Mouse (Mus musculus) limb, embryonic 14.5 days (tissue): ENCODE measurements around the gene Foxred1. TPM values are rescaled to one million over a fixed set of nuclear protein-coding genes. Genes with fewer than 3 reads are reported as not detected.

Experiments used
- ATAC-seq: fragments of 200-750 bp; cut with Nextera tagmentation; 2 replicates; pipeline ENCODE4 v1.8.0; 2017; ENCODE audit warnings: low read depth, moderate number of reproducible peaks, moderate TSS enrichment; ENCODE audit not compliant: low FRiP score
- DNase-seq: peaks from one replicate; pipeline ENCODE4 v3.0.0-alpha.2; 2015; ENCODE audit warnings: low spot score
- H3K27ac ChIP-seq: fragments of 300-500 bp; sonication (generic); replicated peaks from 2 replicates; pipeline ENCODE4 v1.5.1; 2014; ENCODE audit warnings: low read depth, mild to moderate bottlenecking, low read length, moderate library complexity, mixed read lengths
- H3K27me3 ChIP-seq: fragments of 300-500 bp; sonication (generic); 2 replicates; pipeline ENCODE4 v1.6.1; 2014; ENCODE audit warnings: low read length, mixed read lengths; ENCODE audit not compliant: control insufficient read depth, insufficient read depth
- H3K36me3 ChIP-seq: fragments of 300-500 bp; sonication (generic); 2 replicates; pipeline ENCODE4 v1.6.1; 2014; ENCODE audit warnings: mild to moderate bottlenecking, low read length, moderate library complexity, mixed read lengths; ENCODE audit not compliant: control insufficient read depth, insufficient read depth
- H3K4me1 ChIP-seq: fragments of 300-500 bp; sonication (generic); 2 replicates; pipeline ENCODE4 v1.6.1; 2014; ENCODE audit warnings: antibody characterized with exemption, low read length, mixed read lengths; ENCODE audit not compliant: control insufficient read depth, insufficient read depth
- H3K4me2 ChIP-seq: fragments of 300-500 bp; sonication (generic); replicated peaks from 2 replicates; pipeline ENCODE4 v1.6.1; 2014; ENCODE audit warnings: low read depth, mild to moderate bottlenecking, low read length, moderate library complexity; ENCODE audit not compliant: severe bottlenecking
- H3K4me3 ChIP-seq: fragments of 300-500 bp; sonication (generic); replicated peaks from 2 replicates; pipeline ENCODE4 v1.5.1; 2014; ENCODE audit warnings: low read length
- H3K9ac ChIP-seq: fragments of 300-500 bp; sonication (generic); 2 replicates; pipeline ENCODE4 v1.6.1; 2014; ENCODE audit warnings: mild to moderate bottlenecking, low read depth, low read length, moderate library complexity; ENCODE audit not compliant: severe bottlenecking
- H3K9me3 ChIP-seq: fragments of 300-500 bp; sonication (generic); 2 replicates; pipeline ENCODE4 v1.6.1; 2016; ENCODE audit warnings: low read length; ENCODE audit not compliant: control insufficient read depth
- POLR2A ChIP-seq: fragments of 200-500 bp; IDR thresholded peaks from 2 replicates; pipeline ENCODE4 v1.8.0; 2012; ENCODE audit warnings: inconsistent platforms, mild to moderate bottlenecking, moderate library complexity, borderline replicate concordance; ENCODE audit not compliant: insufficient read depth, insufficient read length; ENCODE audit errors: extremely low read depth
- WGBS: fragments of 180-500 bp; shearing (Covaris S2); extraction: QIAGEN DNeasy Blood & Tissue Kit; methylation state at CpG from one replicate; pipeline ENCODE4 v1.1.7; 2014; 5-methylcytosine and 5-hydroxymethylcytosine counted together
- polyA plus RNA-seq, 2 experiments: library from polyadenylated mRNA; depleted of rRNA in 1 of 2; stranded (reverse) in 1 of 2; unstranded in 1 of 2; fragments of >200 nt; fragmentation: Nextera tagmentation in 1 of 2; extraction: Ambion mirVana in 1 of 2; gene quantifications; 2 replicates each; pipeline versions ENCODE4 v1.2.1 to v1.2.3; 2012 to 2014

Foxred1 gene
- polyA plus RNA-seq, 2 experiments = 29.5 to 55.2 TPM

DNA sequence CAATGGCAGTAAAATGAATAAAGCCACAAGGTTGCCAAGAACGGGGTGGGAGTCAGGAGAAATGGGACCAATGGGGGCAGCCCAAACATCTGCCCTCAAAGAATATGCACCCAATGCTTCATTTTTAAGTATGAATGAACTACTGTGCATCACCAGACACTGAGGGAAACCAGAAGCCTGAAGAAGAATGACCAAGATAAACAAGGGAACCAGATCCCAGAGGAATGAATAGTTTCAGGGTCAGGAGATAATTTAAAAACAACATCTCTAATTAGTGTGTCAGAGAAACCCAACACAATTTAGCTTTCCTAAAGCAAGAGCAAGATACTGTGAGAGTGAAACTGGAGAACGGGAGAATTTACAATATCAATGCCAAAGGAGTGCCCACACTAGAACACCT is 50.2 kb downstream of the Foxred1 start:
- H3K4me3 ChIP-seq = no peak overlapping the region
- no peak for DNase-seq
- no peak for TF ChIP-seq POLR2A
- H3K9me3 ChIP-seq = no peaks in the 10 kb centered on the region
- no peak overlapping the region for H3K27ac ChIP-seq
- no peaks in the 10 kb centered on the region for H3K27me3 ChIP-seq
- no peak for ATAC-seq
- H3K4me2 ChIP-seq = no peak overlapping the region
- H3K36me3 ChIP-seq = peaks cover 7% of the 10 kb centered on the region; the same call in 1 of the 2 replicates
- WGBS = 69% methylated on average over 2 of the region's 2 CpGs
- H3K4me1 ChIP-seq = peaks cover 7% of the 10 kb centered on the region; the same call in 1 of the 2 replicates
- no peak overlapping the region for H3K9ac ChIP-seq

GRCm38 (mm10) chr9:35158477-35158876 is 52.4 kb downstream of the Foxred1 start:
- WGBS = 74% methylated on average over 3 of the region's 3 CpGs
- H3K9ac ChIP-seq = no peak overlapping the region
- no peak for TF ChIP-seq POLR2A
- DNase-seq (no peak), ATAC-seq (no peak)
- H3K27ac ChIP-seq = no peak overlapping the region
- peaks cover 10% of the 10 kb centered on the region; the same call in 1 of the 2 replicates for H3K4me1 ChIP-seq
- no peak overlapping the region for H3K4me3 ChIP-seq
- no peaks in the 10 kb centered on the region for H3K9me3 ChIP-seq
- H3K4me2 ChIP-seq = no peak overlapping the region
- H3K27me3 ChIP-seq = no peaks in the 10 kb centered on the region
- H3K36me3 ChIP-seq = peaks cover 7% of the 10 kb centered on the region; the same call in 1 of the 2 replicates

DNA sequence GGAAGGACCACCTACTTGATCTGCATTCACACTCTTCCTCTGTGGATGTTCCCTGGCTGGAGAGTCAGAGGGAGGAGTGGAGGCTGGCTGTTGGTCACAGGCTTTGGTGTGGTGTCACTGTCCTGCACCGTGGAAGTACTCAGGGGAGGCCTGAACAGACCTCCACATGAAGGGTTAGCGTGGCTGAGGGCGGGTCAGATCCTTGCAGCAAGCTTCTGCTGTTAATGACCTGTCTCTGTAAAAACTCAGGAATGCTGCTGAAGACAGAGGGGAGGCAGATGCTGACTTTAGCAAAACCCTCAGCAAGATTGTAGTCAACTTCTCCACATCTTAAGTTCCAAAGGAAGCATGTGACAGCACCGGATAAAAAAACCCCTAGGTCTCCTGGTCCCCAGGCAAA is 54.0 kb downstream of the Foxred1 start:
- no peak overlapping the region for H3K9ac ChIP-seq
- 58% methylated on average over 4 of the region's 4 CpGs for WGBS

GRCm38 (mm10) chr9:35156002-35156710 is 54.7 kb downstream of the Foxred1 start:
- DNase-seq = peak; percentile 59
- no peaks in the 10 kb centered on the region for H3K9me3 ChIP-seq
- ATAC-seq = peak; percentile 70
- no peak overlapping the region for H3K4me3 ChIP-seq
- no peaks in the 10 kb centered on the region for H3K27me3 ChIP-seq
- no peak for TF ChIP-seq POLR2A
- no peaks in the 10 kb centered on the region; the same call in 1 of the 2 replicates for H3K36me3 ChIP-seq
- peaks cover 10% of the 10 kb centered on the region; the same call in 1 of the 2 replicates for H3K4me1 ChIP-seq
- no peak overlapping the region for H3K4me2 ChIP-seq
- WGBS = 72% methylated on average over 5 of the region's 5 CpGs
- H3K9ac ChIP-seq = no peak overlapping the region
- H3K27ac ChIP-seq = peak overlapping the region; percentile 40

More for the DNA sequence above, 54.0 kb downstream of the Foxred1 start:
- DNase-seq = no peak
- no peaks in the 10 kb centered on the region for H3K27me3 ChIP-seq
- H3K4me1 ChIP-seq = peaks cover 10% of the 10 kb centered on the region; the same call in 1 of the 2 replicates
- peaks cover under 1% of the 10 kb centered on the region; the same call in 1 of the 2 replicates for H3K36me3 ChIP-seq
- no peaks in the 10 kb centered on the region for H3K9me3 ChIP-seq
- TF ChIP-seq POLR2A = no peak
- H3K4me2 ChIP-seq = no peak overlapping the region
- H3K4me3 ChIP-seq = no peak overlapping the region
- peak overlapping the region; percentile 40 for H3K27ac ChIP-seq
- no peak for ATAC-seq

Other genes with a start within 250 kb of the Foxred1 start
- gene St3gal4, start 91.8 kb downstream of the Foxred1 start, polyA plus RNA-seq (2012; rRNA removed) = 14.5 and 17.0 TPM in 2 replicates
- 35.6 and 36.3 TPM in 2 replicates for gene St3gal4, start 91.8 kb downstream of the Foxred1 start, polyA plus RNA-seq (2014; fragmentation: Nextera tagmentation; extraction: Ambion mirVana)
- 54.6 and 60.3 TPM in 2 replicates for gene Dcps, start 35.0 kb downstream of the Foxred1 start, polyA plus RNA-seq (2012; rRNA removed)
- 61.6 and 65.2 TPM in 2 replicates for gene Dcps, start 35.0 kb downstream of the Foxred1 start, polyA plus RNA-seq (2014; fragmentation: Nextera tagmentation; extraction: Ambion mirVana)
- 109 and 115 TPM in 2 replicates for gene Srpr, start 10.9 kb downstream of the Foxred1 start, polyA plus RNA-seq (2012; rRNA removed)
- gene Srpr, start 10.9 kb downstream of the Foxred1 start, polyA plus RNA-seq (2014; fragmentation: Nextera tagmentation; extraction: Ambion mirVana) = 160 and 161 TPM in 2 replicates
- 7.5 and 12.7 TPM in 2 replicates for gene Tirap, start 10.8 kb downstream of the Foxred1 start, polyA plus RNA-seq (2012; rRNA removed)
- gene Tirap, start 10.8 kb downstream of the Foxred1 start, polyA plus RNA-seq (2014; fragmentation: Nextera tagmentation; extraction: Ambion mirVana) = 11.0 and 13.4 TPM in 2 replicates
- gene Fam118b, start 56.8 kb upstream of the Foxred1 start, polyA plus RNA-seq (2012; rRNA removed) = 29.3 and 29.6 TPM in 2 replicates
- 45.3 and 47.9 TPM in 2 replicates for gene Fam118b, start 56.8 kb upstream of the Foxred1 start, polyA plus RNA-seq (2014; fragmentation: Nextera tagmentation; extraction: Ambion mirVana)
- gene Rpusd4, start 56.8 kb upstream of the Foxred1 start, polyA plus RNA-seq (2012; rRNA removed) = 25.8 and 26.0 TPM in 2 replicates
- 24.9 and 30.8 TPM in 2 replicates for gene Rpusd4, start 56.8 kb upstream of the Foxred1 start, polyA plus RNA-seq (2014; fragmentation: Nextera tagmentation; extraction: Ambion mirVana)
- gene Cdon, start 210.1 kb upstream of the Foxred1 start, polyA plus RNA-seq (2012; rRNA removed) = 83.7 and 98.3 TPM in 2 replicates
- 39.6 and 40.9 TPM in 2 replicates for gene Cdon, start 210.1 kb upstream of the Foxred1 start, polyA plus RNA-seq (2014; fragmentation: Nextera tagmentation; extraction: Ambion mirVana)